Mouse (Mus musculus): ENCODE data around the gene Zfp518b. TPM values are rescaled to one million over a fixed set of nuclear protein-coding genes. Genes with fewer than 3 reads are reported as not detected.

Gene Zfp518b
- total and polyA plus RNA-seq, 3 experiments = not detected

- H3K4me3 ChIP-seq (ENCODE audit: control insufficient read depth in 1 of 2, insufficient read depth in 1 of 2, low read depth in 2 of 2, low read length in 2 of 2) = no peak overlapping the region
- H3K36me3 ChIP-seq (ENCODE audit: control insufficient read depth in 1 of 2, insufficient read depth in 2 of 2, low read length in 2 of 2) = no peaks in the 10 kb centered on the region
- TF ChIP-seq TAL1 (IDR thresholded peaks at IDR 0.05; ENCODE audit: low read length) (no peak), POLR2A (IDR thresholded peaks at IDR 0.05; ENCODE audit: control insufficient read depth in 1 of 2, insufficient read depth in 1 of 2, low read depth in 1 of 2, low read length in 2 of 2, poor library complexity in 1 of 2) (no peak)
- H3K79me2 ChIP-seq (ENCODE audit: control insufficient read depth, insufficient read depth, low read length, poor library complexity) = no peaks in the 10 kb centered on the region
- H3K9me3 ChIP-seq (replicated peaks; ENCODE audit: insufficient read depth, low read length) = no peaks in the 10 kb centered on the region
- no peak overlapping the region for H3K9ac ChIP-seq (ENCODE audit: control insufficient read depth, low read depth, low read length, poor library complexity, severe bottlenecking)
- no peak for DNase-seq (ENCODE audit: low read depth, low spot score)
- H3K27ac ChIP-seq (ENCODE audit: control insufficient read depth, low read depth, low read length) = no peak overlapping the region
- H3K4me1 ChIP-seq (ENCODE audit: control insufficient read depth in 1 of 2, insufficient read depth in 2 of 2, low read length in 2 of 2) = no peaks in the 10 kb centered on the region
- H3K27me3 ChIP-seq (ENCODE audit: control insufficient read depth in 1 of 2, insufficient read depth in 2 of 2, low read length in 2 of 2) = no peaks in the 10 kb centered on the region
These were observed 3.1 kb upstream of the Zfp518b start for GRCm38 (mm10) chr5:38687694-38688093.

GRCm38 (mm10) chr5:38658836-38659235 lies 25.8 kb downstream of the Zfp518b start:
- Histone ChIP-seq H3K27me3 (ENCODE audit: control insufficient read depth in 1 of 2, insufficient read depth in 2 of 2, low read length in 2 of 2) (no peaks in the 10 kb centered on the region), H3K27ac (ENCODE audit: control insufficient read depth, low read depth, low read length) (no peak overlapping the region), H3K9me3 (replicated peaks; ENCODE audit: insufficient read depth, low read length) (no peaks in the 10 kb centered on the region), H3K4me3 (ENCODE audit: control insufficient read depth in 1 of 2, insufficient read depth in 1 of 2, low read depth in 2 of 2, low read length in 2 of 2) (no peak overlapping the region), H3K79me2 (ENCODE audit: control insufficient read depth, insufficient read depth, low read length, poor library complexity) (no peaks in the 10 kb centered on the region), H3K4me1 (ENCODE audit: control insufficient read depth in 1 of 2, insufficient read depth in 2 of 2, low read length in 2 of 2) (no peaks in the 10 kb centered on the region), H3K9ac (ENCODE audit: control insufficient read depth, low read depth, low read length, poor library complexity, severe bottlenecking) (no peak overlapping the region), H3K36me3 (ENCODE audit: control insufficient read depth in 1 of 2, insufficient read depth in 2 of 2, low read length in 2 of 2) (no peaks in the 10 kb centered on the region)
- TF ChIP-seq RAD21 (IDR thresholded peaks at IDR 0.05; ENCODE audit: low read depth, low read length) (no peak), MYB (IDR thresholded peaks at IDR 0.05; ENCODE audit: low read depth, low read length) (no peak), TBP (IDR thresholded peaks at IDR 0.05; ENCODE audit: low read depth, low read length) (no peak), MAZ (IDR thresholded peaks at IDR 0.05; ENCODE audit: low read depth, low read length) (no peak), SIN3A (IDR thresholded peaks at IDR 0.05; ENCODE audit: low read length) (no peak), BHLHE40 (IDR thresholded peaks at IDR 0.05; ENCODE audit: borderline replicate concordance, low read depth, low read length) (no peak), MYC (IDR thresholded peaks at IDR 0.05; ENCODE audit: low read depth, low read length) (no peak), NELFE (IDR thresholded peaks at IDR 0.05; ENCODE audit: low read depth, low read length) (no peak), RCOR1 (IDR thresholded peaks at IDR 0.05; ENCODE audit: low read depth, low read length) (no peak), ZMIZ1 (IDR thresholded peaks at IDR 0.05; ENCODE audit: low read depth, low read length) (no peak), GATA1 (IDR thresholded peaks at IDR 0.05; ENCODE audit: low read depth, low read length) (no peak), E2F4 (IDR thresholded peaks at IDR 0.05; ENCODE audit: borderline replicate concordance, low read depth, low read length) (no peak), TCF12 (IDR thresholded peaks at IDR 0.05; ENCODE audit: low read depth, low read length) (no peak), CTCF (IDR thresholded peaks at IDR 0.05 in 2 of 3, conservative IDR thresholded peaks at IDR 0.05 in 1 of 3; ENCODE audit: control insufficient read depth in 1 of 3, insufficient read depth in 1 of 3, low read depth in 2 of 3, low read length in 3 of 3, poor library complexity in 1 of 3, severe bottlenecking in 1 of 3) (no peak), ELF1 (IDR thresholded peaks at IDR 0.05; ENCODE audit: low read depth, low read length) (no peak), JUND (IDR thresholded peaks at IDR 0.05; ENCODE audit: low read depth, low read length) (no peak), POLR2AphosphoS2 (IDR thresholded peaks at IDR 0.05; ENCODE audit: low read length) (no peak), USF2 (IDR thresholded peaks at IDR 0.05; ENCODE audit: borderline replicate concordance in 1 of 2, insufficient read depth in 1 of 2, low read depth in 1 of 2, low read length in 2 of 2) (no peak), KAT2A (conservative IDR thresholded peaks at IDR 0.05; ENCODE audit: low read depth, low read length) (no peak)
- no peak for DNase-seq (ENCODE audit: low read depth, low spot score)
